Mouse (Mus musculus) liver, embryonic 14.5 days (tissue): ENCODE data around the gene 5830473C10Rik. TPM values are rescaled to one million over a fixed set of nuclear protein-coding genes. Genes with fewer than 3 reads are reported as not detected.

ENCODE experiments used
- ATAC-seq: fragments of 200-750 bp; cut with Nextera tagmentation; 2 replicates; pipeline ENCODE4 v1.8.0; 2017; ENCODE audit warnings: moderate number of reproducible peaks, mild to moderate bottlenecking, moderate library complexity; ENCODE audit not compliant: insufficient read depth
- DNase-seq, 3 experiments: peaks; one replicate each; pipeline ENCODE4 v3.0.0-alpha.2; 2012 to 2013; ENCODE audit warnings: low read depth in 3 of 3, low spot score in 3 of 3
- H3K27ac ChIP-seq: fragments of 300-500 bp; sonication (generic); 2 replicates; pipeline ENCODE4 v1.5.1; 2014; ENCODE audit warnings: moderate library complexity, mild to moderate bottlenecking, control low read depth, inconsistent platforms
- H3K27me3 ChIP-seq: fragments of 300-500 bp; sonication (generic); 2 replicates; pipeline ENCODE4 v1.6.1; 2014; ENCODE audit warnings: mild to moderate bottlenecking, low read length, moderate library complexity; ENCODE audit not compliant: control insufficient read depth, insufficient read depth
- H3K36me3 ChIP-seq: fragments of 300-500 bp; sonication (generic); replicated peaks from 2 replicates; pipeline ENCODE4 v1.6.1; 2014; ENCODE audit warnings: low read depth; ENCODE audit not compliant: control insufficient read depth, insufficient read depth
- H3K4me1 ChIP-seq, 2 experiments: fragments of 200-500 bp in 1 of 2; fragments of 300-500 bp in 1 of 2; sonication (generic) in 1 of 2; replicated peaks; 2 replicates each; pipeline ENCODE4 v1.6.1; 2012 to 2014; ENCODE audit warnings: antibody characterized with exemption in 1 of 2, inconsistent platforms in 1 of 2, low read length in 1 of 2; ENCODE audit not compliant: control insufficient read depth in 2 of 2, insufficient read depth in 2 of 2
- H3K4me2 ChIP-seq: fragments of 300-500 bp; sonication (generic); 2 replicates; pipeline ENCODE4 v1.6.1; 2014; ENCODE audit warnings: low read depth, mild to moderate bottlenecking, control low read depth, moderate library complexity
- H3K4me3 ChIP-seq, 2 experiments: fragments of 200-500 bp in 1 of 2; fragments of 300-500 bp in 1 of 2; sonication (generic) in 1 of 2; 2 replicates each; pipeline ENCODE4 v1.5.1; 2012 to 2014; ENCODE audit warnings: low read depth in 2 of 2, low read length in 2 of 2, mild to moderate bottlenecking in 2 of 2, control low read depth in 1 of 2, inconsistent platforms in 1 of 2, moderate library complexity in 1 of 2; ENCODE audit not compliant: insufficient read depth in 1 of 2
- H3K9ac ChIP-seq: fragments of 300-500 bp; sonication (generic); replicated peaks from 2 replicates; pipeline ENCODE4 v1.6.1; 2014; ENCODE audit warnings: mild to moderate bottlenecking, control low read depth, moderate library complexity
- H3K9me3 ChIP-seq: fragments of 300-500 bp; sonication (generic); 2 replicates; pipeline ENCODE4 v1.6.1; 2016; ENCODE audit warnings: low read length, mixed read lengths; ENCODE audit not compliant: control insufficient read depth
- CTCF ChIP-seq: IDR thresholded peaks from 2 replicates; pipeline ENCODE4 v1.5.1; 2016; ENCODE audit warnings: antibody characterized with exemption, low read depth, control low read depth
- EP300 ChIP-seq: IDR thresholded peaks from 2 replicates; pipeline ENCODE4 v1.6.1; 2016; ENCODE audit warnings: antibody characterized with exemption, low read depth
- WGBS: fragments of 180-500 bp; shearing (Covaris S2); extraction: QIAGEN DNeasy Blood & Tissue Kit; methylation state at CpG from one replicate; pipeline ENCODE4 v1.1.7; 2014; ENCODE audit not compliant: insufficient replicate concordance; 5-methylcytosine and 5-hydroxymethylcytosine counted together
- polyA plus RNA-seq, 2 experiments: library from polyadenylated mRNA; depleted of rRNA in 1 of 2; stranded (reverse) in 1 of 2; unstranded in 1 of 2; fragments of >200 nt; fragmentation: Nextera tagmentation in 1 of 2; extraction: Ambion mirVana in 1 of 2; gene quantifications; 2 replicates each; pipeline versions ENCODE4 v1.2.1 to v1.2.3; 2012 to 2014

5830473C10Rik gene
- polyA plus RNA-seq, 2 experiments, result 0.72 to 0.85 TPM

- Histone ChIP-seq H3K4me1 (peaks cover 0 to 4% of the 10 kb centered on the region in 2 experiments; a peak in 1 of 4 replicates), H3K27ac (no peak overlapping the region), H3K9ac (no peak overlapping the region), H3K4me3 (no peak overlapping the region), H3K4me2 (no peak overlapping the region), H3K9me3 (no peaks in the 10 kb centered on the region), H3K27me3 (no peaks in the 10 kb centered on the region), H3K36me3 (no peaks in the 10 kb centered on the region)
- TF ChIP-seq CTCF, result no peak
- TF ChIP-seq EP300, result no peak
- DNase-seq, result no peak
- ATAC-seq, result no peak
- WGBS, result 36% methylated on average over 3 of the region's 3 CpGs
Observed at GRCm38 (mm10) chr5:90556052-90556451, 4.9 kb upstream of the 5830473C10Rik start.

DNA sequence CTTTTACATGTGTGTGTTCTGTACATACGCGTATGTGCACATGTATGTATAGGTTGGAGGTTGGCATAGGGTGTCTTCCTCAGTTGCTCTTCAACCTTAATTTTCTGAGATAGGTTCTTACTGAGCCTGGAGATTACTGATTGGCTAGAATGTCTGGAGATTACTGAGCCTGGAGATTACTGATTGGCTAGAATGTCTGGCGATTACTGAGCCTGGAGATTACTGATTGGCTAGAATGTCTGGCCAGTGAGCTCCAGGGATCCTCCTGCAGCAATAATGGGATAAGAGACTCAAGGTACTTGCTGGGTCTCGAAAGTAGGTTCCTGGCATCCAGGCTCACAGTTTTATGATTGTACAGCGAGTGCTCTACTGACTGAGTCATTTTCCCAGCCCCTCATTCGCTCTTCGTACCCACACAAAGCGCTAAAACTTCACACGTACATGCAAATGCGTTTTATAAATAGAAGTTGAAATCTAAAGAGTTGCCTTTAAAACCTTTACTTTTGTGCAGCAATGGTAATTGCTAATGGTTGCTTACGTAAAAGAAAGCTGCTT, 891 bp downstream of the 5830473C10Rik start:
- ATAC-seq (no peak), DNase-seq (no peak)
- Histone ChIP-seq H3K27me3 (no peaks in the 10 kb centered on the region), H3K4me3 (no peak overlapping the region), H3K4me1 (peaks cover 0 to 3% of the 10 kb centered on the region in 2 experiments; a peak in 1 of 4 replicates), H3K27ac (no peak overlapping the region), H3K4me2 (no peak overlapping the region), H3K36me3 (no peaks in the 10 kb centered on the region), H3K9me3 (no peaks in the 10 kb centered on the region), H3K9ac (no peak overlapping the region)
- 75% methylated on average over 11 of the region's 11 CpGs for WGBS
- TF ChIP-seq EP300 (no peak), CTCF (no peak)

GRCm38 (mm10) chr5:90562880-90563279, 2.0 kb downstream of the 5830473C10Rik start:
- no peak for ATAC-seq
- Histone ChIP-seq H3K36me3 (no peaks in the 10 kb centered on the region), H3K4me3 (no peak overlapping the region), H3K9ac (no peak overlapping the region), H3K9me3 (no peaks in the 10 kb centered on the region), H3K4me1 (peaks cover 0 to 10% of the 10 kb centered on the region in 2 experiments; a peak in 2 of 4 replicates), H3K27ac (no peak overlapping the region), H3K4me2 (no peak overlapping the region), H3K27me3 (no peaks in the 10 kb centered on the region)
- no peak for TF ChIP-seq EP300
- TF ChIP-seq CTCF, result no peak
- WGBS, result 63% methylated on average over 4 of the region's 4 CpGs
- no peak for DNase-seq

DNA sequence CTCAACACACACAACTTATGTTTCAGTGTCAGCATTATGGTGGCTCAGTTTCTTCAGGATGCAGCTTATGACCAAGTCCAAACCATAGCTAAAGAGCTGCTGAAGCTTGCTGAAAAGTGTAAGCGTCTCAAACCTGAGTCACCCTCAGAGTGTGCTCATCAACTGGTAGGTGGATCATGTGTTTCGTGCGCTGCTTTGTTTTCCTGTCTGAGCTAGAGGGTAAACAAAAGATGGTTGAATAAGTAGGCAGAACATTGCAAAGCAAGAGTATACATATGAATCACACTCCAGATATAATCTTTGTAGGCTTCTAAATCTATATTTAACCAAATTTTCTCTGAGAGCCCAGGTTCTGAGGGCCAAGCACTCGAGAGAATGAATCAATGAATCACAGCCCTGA, 3.3 kb downstream of the 5830473C10Rik start:
- no peak overlapping the region for H3K27ac ChIP-seq

GRCm38 (mm10) chr5:90565205-90565604, 4.3 kb downstream of the 5830473C10Rik start:
- Histone ChIP-seq H3K4me1 (peaks cover 0 to 22% of the 10 kb centered on the region in 2 experiments; a peak in 2 of 4 replicates), H3K27me3 (no peaks in the 10 kb centered on the region), H3K4me2 (no peak overlapping the region), H3K27ac (no peak overlapping the region), H3K4me3 (no peak overlapping the region), H3K9me3 (no peaks in the 10 kb centered on the region), H3K36me3 (no peaks in the 10 kb centered on the region), H3K9ac (no peak overlapping the region)
- no peak for DNase-seq
- 61% methylated on average over 6 of the region's 6 CpGs for WGBS
- ATAC-seq, result no peak
- no peak for TF ChIP-seq CTCF
- no peak for TF ChIP-seq EP300

More for the DNA sequence above, 3.3 kb downstream of the 5830473C10Rik start:
- Histone ChIP-seq H3K36me3 (no peaks in the 10 kb centered on the region), H3K4me1 (peaks cover 0 to 19% of the 10 kb centered on the region in 2 experiments; a peak in 2 of 4 replicates), H3K4me3 (no peak overlapping the region), H3K27me3 (no peaks in the 10 kb centered on the region), H3K9ac (no peak overlapping the region), H3K9me3 (no peaks in the 10 kb centered on the region), H3K4me2 (no peak overlapping the region)
- WGBS, result 71% methylated on average over 4 of the region's 4 CpGs
- DNase-seq (no peak), ATAC-seq (no peak)
- no peak for TF ChIP-seq CTCF
